Mouse (Mus musculus) kidney, postnatal 4 days (tissue): ENCODE results near the gene Gpr137.
"Not testable (repeated sequence)": the region's sequence is repeated elsewhere in the genome, so short reads cannot be mapped to it uniquely, and the experiment has no call there.

Experiments used
- DNase-seq, 2 experiments: peaks; one replicate each; pipeline ENCODE4 v3.0.0; 2021; ENCODE audit warnings: mixed read lengths in 2 of 2

Gpr137 gene

GRCm38 (mm10) chr19:6942249-6942691, at the start of gene Gpr137:
Gpr137 (minus strand) TSS chr19:6942480.
- DNase-seq: peak; percentile 95 to 97

DNA sequence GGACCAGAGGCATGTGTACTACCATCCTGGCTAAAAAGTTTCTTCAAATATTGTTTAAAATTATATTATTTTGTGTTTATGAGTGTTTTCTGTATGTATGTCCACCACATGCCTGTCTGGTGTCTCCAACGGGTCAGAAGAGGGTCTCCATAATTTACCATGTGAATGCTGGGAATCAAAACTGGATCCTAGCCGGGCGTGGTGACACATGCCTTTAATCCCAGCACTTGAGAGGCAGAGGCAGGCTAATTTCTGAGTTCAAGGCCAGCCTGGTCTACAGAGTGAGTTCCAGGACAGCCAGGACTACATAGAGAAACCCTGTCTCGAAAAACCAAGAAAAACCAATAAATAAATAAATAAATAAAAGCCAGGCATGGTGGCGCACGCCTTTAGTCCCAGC, 48.9 kb upstream of the Gpr137 start:
- not testable (repeated sequence) for DNase-seq

- DNase-seq: no peak
These were observed 48.4 kb upstream of the Gpr137 start for GRCm38 (mm10) chr19:6990712-6991111.

DNA sequence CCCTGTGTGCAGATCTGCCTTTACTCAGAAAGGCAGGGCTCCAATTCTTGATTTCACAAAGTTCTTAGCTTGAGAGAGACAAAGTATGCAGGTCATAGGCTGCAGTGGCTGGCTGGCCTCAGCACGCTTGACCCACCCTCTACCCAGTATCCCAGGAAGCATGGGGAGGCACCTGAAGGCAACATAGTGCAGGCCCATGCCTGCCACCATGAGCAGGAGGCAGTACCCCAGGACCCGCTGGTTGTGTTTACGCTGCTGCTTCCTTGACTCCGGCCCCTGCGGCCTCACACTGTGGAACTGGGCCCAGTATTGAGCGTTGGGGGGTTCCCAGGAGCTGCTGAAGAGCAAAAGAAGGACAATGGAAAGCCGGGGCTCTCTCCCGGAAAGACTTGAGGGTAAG, 47.0 kb upstream of the Gpr137 start:
- no peak for DNase-seq

DNA sequence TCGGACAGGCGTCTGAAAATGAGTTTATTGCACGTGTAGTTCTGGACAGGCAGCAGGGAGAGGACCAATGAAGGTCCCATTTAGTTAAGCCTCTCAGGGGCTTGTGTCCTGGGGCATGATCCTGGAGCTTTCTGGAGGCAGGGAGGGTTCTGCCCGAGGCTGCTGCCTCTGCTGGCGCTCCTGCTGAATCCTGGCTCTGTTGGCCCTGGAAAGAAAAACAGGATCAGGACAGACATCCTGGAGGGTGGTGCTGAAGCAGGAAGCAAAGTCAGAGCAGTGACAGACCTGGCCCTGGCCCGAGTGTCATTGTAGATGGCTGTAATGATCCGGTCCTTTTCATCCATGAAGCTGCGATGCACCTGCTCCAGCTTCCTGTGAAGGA, 45.6 kb upstream of the Gpr137 start:
- DNase-seq: no peak

DNA sequence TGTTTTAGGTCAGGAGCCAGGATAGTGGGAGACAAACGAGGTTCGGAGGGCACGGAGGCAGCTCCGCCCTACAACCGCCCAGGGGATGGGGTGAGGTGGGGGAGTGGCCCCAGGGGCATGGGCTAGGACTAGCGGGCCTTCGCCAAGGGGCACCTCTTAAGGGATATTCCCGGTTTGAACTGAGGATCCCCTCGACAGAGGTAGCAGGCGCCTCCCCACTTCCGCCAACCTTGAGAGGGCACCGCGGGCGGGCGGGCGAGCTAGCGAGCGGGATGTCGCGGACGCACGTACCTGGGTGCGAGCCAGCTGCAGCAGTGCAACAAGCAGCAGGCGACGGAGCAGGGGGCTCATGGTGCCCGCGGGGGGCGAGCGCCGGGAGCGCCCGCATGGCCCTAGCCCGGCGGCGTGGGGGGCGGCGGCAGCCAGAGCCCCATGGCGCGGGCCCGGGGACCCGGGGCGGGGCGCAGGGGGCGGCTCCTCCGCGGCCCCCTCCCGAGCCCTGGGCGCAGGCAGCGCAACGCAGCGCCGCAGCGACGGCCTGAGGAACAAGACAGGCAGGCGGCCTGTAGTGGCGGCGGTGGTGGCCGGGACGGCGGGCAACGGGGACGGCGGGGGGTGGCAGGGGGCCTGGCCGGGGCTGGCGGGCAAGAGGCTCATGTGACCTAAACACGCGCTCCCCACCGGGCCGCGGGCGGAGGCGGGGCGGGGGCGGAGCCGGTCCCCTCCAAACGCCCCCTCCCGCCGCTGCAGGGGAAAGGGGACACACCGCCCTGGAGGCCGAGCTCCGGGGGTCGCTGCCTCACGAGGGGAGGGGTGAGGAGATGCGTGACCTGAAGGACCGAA, 45.0 kb upstream of the Gpr137 start, which contains the start of gene Vegfb:
Gene Vegfb, minus strand, starts transcription at position 591 of the 843 bp plus-strand sequence.
- peak; percentile 77 to 83 for DNase-seq

GRCm38 (mm10) chr19:6985951-6986708, 43.9 kb upstream of the Gpr137 start:
- no peak for DNase-seq

DNA sequence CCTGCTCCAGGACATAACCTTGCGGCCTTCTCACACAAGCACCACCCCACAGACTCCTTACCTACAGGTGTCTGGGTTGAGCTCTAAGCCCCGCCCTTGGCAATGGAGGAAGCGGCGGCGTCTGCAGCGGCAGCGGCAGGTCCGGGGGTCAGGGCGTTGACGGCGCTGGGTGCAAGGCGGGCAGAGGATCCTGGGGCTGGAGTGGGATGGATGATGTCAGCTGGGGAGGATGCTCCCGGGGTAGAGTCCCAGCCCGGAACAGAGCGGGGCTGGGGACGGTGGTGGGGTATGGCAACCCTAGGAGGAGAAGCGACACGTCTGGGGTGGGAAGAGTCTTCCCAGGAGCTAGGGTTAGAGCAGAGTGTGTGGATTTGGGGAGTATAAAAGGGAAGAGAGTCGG, 43.0 kb upstream of the Gpr137 start:
- DNase-seq: no peak

GRCm38 (mm10) chr19:6983621-6984020, 41.3 kb upstream of the Gpr137 start:
- no peak for DNase-seq

DNA sequence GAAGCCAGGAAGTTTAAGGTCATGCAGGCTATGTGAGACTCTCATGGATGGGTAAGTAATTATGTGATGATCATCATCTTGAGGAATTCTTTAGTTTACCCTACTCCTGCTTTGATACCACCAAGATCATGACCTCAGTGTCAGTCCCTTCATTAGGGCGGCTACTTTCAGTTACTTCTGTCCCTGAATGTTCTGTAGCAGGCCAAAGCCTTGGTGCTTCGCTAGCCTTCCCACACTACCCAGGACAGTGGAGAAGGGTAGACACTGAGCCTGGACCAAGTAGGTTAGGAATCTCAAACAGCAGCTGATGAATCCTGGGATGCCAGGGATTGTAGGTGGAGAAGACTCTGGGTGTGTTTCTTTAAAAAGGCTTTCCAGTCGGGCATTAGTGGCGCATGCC, 39.2 kb upstream of the Gpr137 start:
- DNase-seq: no peak

GRCm38 (mm10) chr19:6980381-6981093, 38.3 kb upstream of the Gpr137 start, which contains the start of gene Fkbp2:
Fkbp2 (minus strand) TSS chr19:6980501.
- peak; percentile 98 to 100 for DNase-seq

GRCm38 (mm10) chr19:6979486-6980380, 37.5 kb upstream of the Gpr137 start:
- peak; percentile 100 for DNase-seq

- DNase-seq: peak; percentile 44 to 54
These were observed 36.8 kb upstream of the Gpr137 start for GRCm38 (mm10) chr19:6979001-6979479.

GRCm38 (mm10) chr19:6978639-6978974, 36.3 kb upstream of the Gpr137 start:
- no peak for DNase-seq

GRCm38 (mm10) chr19:6977759-6978638, 35.7 kb upstream of the Gpr137 start:
- DNase-seq: no peak

DNA sequence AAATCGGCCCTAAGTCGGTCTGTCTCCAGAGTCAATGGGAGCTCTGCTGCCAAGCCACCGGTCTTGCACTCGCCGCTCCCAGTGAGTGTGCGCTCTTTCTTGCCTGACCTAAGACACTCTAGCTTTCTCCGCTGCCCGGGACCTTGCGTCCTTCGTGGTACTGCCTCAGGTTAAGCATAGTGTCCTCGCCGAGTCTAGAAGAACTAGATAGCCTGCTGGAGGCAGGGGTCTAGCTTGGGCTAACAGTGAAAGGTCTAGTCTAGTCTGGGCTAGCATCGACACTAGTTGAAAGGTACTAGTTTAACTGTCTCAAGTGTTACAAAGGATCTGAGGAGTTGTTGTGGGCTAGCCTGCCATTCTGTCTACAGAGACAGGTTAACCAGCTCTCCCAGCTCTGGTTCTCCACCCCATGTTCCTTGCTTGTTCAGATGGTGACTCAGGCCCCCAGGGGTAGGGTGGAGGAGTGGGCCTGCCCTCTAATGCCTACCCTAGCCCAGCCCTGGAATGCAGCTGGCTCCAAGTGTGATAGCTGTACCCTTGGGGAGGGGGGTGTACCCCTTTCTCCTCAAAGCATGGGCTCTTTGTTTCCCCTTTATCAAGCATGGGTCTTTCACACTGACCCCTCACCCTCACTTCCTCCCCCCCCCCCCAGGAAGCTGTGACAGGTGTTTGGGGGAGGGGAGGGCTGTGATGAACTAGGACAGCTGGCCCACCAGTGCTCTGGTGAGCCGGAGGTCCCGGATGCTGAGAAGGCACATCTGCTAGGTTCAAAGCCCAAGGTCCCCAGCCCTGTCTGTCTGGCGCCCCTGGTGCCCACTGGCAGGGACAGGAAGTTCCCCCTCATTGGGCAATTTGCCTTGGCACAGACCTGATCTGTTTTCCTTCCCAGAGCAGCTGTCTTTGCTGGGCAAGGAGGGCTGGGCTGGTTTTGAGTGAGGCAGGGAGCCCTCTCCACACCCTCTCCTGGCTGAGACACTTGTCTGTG, 33.5 kb upstream of the Gpr137 start, which contains the start of gene Plcb3:
Gene Plcb3, minus strand, starts transcription at position 934 of the 985 bp plus-strand sequence.
- peak; percentile 70 to 81 for DNase-seq

- DNase-seq: peak; percentile 92 to 95
These were observed 32.2 kb upstream of the Gpr137 start, which contains the start of gene Ppp1r14b for GRCm38 (mm10) chr19:6974211-6975205. Ppp1r14b (plus strand) TSS chr19:6974968.

- DNase-seq: no peak
These were observed 31.4 kb upstream of the Gpr137 start for GRCm38 (mm10) chr19:6973581-6974190.
